Mouse (Mus musculus): ENCODE data around the gene Tmem129. TPM values are rescaled to one million over a fixed set of nuclear protein-coding genes. Genes with fewer than 3 reads are reported as not detected.

The Tmem129 gene
- 47.4 and 51.2 TPM in 2 replicates for polyA plus RNA-seq (2012; rRNA removed)

DNA sequence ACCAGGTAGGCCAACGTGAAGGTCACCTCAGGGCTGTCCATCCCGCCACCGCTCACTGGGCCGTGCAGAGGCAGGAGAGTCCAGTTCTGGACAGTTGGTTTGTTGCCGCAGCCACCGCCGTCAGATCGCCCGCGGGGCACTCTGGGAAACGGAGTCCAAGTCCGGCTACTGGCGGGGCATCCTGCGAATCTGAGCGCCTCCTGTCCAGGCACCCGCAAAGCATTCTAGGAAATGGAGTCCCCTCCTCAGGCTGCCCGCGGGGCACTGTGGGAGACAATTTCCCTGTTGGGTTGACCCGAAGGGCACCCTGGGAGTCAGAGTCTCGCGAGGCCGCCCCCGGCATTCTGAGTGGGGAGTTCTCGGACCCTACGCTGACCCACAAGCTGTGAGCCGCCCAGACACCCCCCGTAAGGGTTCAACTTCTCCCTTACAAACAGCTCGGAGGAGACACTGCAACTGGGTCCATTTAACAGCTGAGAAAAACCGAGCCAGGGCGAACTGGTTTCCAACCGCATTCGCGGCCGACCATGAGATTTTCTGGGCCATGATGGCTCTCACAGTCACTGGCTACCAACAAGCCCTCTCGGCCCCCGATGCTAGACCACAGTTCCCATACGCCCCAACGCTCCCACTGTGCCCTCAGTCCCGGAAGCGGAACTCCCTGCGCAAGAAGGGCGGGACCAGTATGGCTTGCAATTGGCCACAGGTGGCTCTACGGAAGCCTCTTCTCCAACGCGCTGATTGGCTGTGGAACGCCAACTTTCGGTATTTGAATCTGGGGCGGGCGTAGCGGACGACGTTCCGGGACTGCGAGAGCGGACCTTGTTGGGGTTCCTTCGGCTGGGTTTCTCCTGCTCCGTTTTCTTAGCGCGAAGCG is at the start of gene Tmem129, which contains the start of gene Tacc3:
Gene Tmem129, minus strand, starts transcription at position 630 of the 877 bp plus-strand sequence.
Gene Tacc3, plus strand, starts transcription at position 342 of the 877 bp plus-strand sequence.
- under 1% methylated on average over 60 of the region's 60 CpGs for WGBS
- DNase-seq, result peak; percentile 99
- Histone ChIP-seq H3K36me3 (ENCODE audit: control insufficient read depth, insufficient read depth, low read length) (no peaks in the 10 kb centered on the region), H3K4me3 (ENCODE audit: insufficient read depth, low read depth, low read length) (peak within 1 kb of the TSS; percentile 96), H3K27me3 (replicated peaks; ENCODE audit: control insufficient read depth, insufficient read depth, low read length) (no peaks in the 10 kb centered on the region), H3K27ac (ENCODE audit: insufficient read depth, low read depth, low read length) (peak within 1 kb of the TSS; percentile 99), H3K4me1 (ENCODE audit: control insufficient read depth, insufficient read depth, low read length) (peaks cover 8% of the 10 kb centered on the region; the same call in 1 of the 2 replicates)
- TF ChIP-seq CTCF (conservative IDR thresholded peaks at IDR 0.05; ENCODE audit: insufficient read depth, insufficient read length, low read depth, low read length) (no peak), POLR2A (IDR thresholded peaks at IDR 0.05; ENCODE audit: low read depth, low read length) (peak; percentile 62)

GRCm38 (mm10) chr5:33707163-33707562 is 48.9 kb upstream of the Tmem129 start:
- no peak overlapping the region for H3K4me3 ChIP-seq (ENCODE audit: insufficient read depth, low read depth, low read length)
- peaks cover 17% of the 10 kb centered on the region; the same call in 1 of the 2 replicates for H3K4me1 ChIP-seq (ENCODE audit: control insufficient read depth, insufficient read depth, low read length)
- no peak overlapping the region for H3K27ac ChIP-seq (ENCODE audit: insufficient read depth, low read depth, low read length)
- TF ChIP-seq CTCF (conservative IDR thresholded peaks at IDR 0.05; ENCODE audit: insufficient read depth, insufficient read length, low read depth, low read length) (no peak), POLR2A (IDR thresholded peaks at IDR 0.05; ENCODE audit: low read depth, low read length) (no peak)
- 33% methylated on average over 4 of the region's 4 CpGs for WGBS
- no peaks in the 10 kb centered on the region for H3K27me3 ChIP-seq (replicated peaks; ENCODE audit: control insufficient read depth, insufficient read depth, low read length)
- no peaks in the 10 kb centered on the region for H3K36me3 ChIP-seq (ENCODE audit: control insufficient read depth, insufficient read depth, low read length)
- DNase-seq, result no peak

DNA sequence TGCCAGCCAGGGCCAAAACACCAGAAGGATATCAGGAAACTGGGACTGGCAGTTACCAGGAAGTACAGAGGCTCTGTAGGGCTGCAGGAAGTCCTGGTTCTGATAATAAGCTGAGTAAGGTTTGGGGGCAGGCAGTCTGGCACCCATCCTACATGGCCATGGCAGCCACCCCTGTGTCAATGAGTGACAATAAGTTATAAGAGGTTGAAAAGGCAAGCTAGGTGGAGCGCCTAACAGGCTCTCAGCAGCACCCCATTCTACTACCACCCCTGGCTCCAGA is 48.1 kb upstream of the Tmem129 start:
- Histone ChIP-seq H3K27me3 (replicated peaks; ENCODE audit: control insufficient read depth, insufficient read depth, low read length) (no peaks in the 10 kb centered on the region), H3K4me1 (ENCODE audit: control insufficient read depth, insufficient read depth, low read length) (peaks cover 17% of the 10 kb centered on the region; the same call in 1 of the 2 replicates), H3K4me3 (ENCODE audit: insufficient read depth, low read depth, low read length) (no peak overlapping the region), H3K27ac (ENCODE audit: insufficient read depth, low read depth, low read length) (no peak overlapping the region), H3K36me3 (ENCODE audit: control insufficient read depth, insufficient read depth, low read length) (no peaks in the 10 kb centered on the region)
- DNase-seq, result no peak
- TF ChIP-seq POLR2A (IDR thresholded peaks at IDR 0.05; ENCODE audit: low read depth, low read length) (no peak), CTCF (conservative IDR thresholded peaks at IDR 0.05; ENCODE audit: insufficient read depth, insufficient read length, low read depth, low read length) (no peak)
- WGBS, result 69% methylated on average over 1 of the region's 1 CpGs

DNA sequence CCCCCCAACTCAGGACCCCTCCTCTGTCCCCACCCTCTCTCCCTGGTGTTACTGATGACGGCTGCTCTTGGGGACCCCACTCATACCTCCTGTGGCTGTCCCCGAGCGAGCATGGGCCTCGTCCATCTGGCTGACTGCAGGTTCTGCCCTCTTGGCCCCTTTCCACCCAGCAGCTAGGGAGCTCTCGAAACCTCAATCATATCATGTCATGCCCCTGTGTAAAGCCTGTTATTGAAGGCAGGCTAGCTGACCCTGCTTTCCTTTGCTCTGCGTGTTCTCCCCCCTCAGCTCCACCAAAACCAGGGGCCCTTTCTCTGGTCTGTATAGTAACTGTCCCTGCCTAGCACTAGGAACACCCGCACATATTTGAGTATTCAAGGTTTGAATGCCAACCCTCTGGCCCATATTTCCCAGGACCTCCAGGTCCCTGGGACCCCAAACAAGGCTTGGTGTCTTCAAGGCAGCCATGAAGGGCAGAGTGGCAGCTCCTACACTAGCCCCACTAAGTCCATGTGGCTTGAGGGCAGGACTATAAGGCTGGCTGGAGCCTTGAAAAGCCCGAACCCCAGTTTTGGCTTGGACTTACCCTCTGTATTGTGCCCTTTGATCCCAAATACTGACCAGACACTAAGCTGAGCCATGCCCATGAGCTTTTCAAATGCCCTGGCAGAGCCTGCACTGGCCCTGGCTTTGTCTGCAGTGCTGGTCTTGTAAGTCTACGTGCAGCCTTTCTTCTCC is 47.6 kb upstream of the Tmem129 start:
- TF ChIP-seq POLR2A (IDR thresholded peaks at IDR 0.05; ENCODE audit: low read depth, low read length) (no peak), CTCF (conservative IDR thresholded peaks at IDR 0.05; ENCODE audit: insufficient read depth, insufficient read length, low read depth, low read length) (no peak)
- Histone ChIP-seq H3K4me1 (ENCODE audit: control insufficient read depth, insufficient read depth, low read length) (peaks cover 17% of the 10 kb centered on the region; the same call in 1 of the 2 replicates), H3K4me3 (ENCODE audit: insufficient read depth, low read depth, low read length) (no peak overlapping the region), H3K36me3 (ENCODE audit: control insufficient read depth, insufficient read depth, low read length) (no peaks in the 10 kb centered on the region), H3K27me3 (replicated peaks; ENCODE audit: control insufficient read depth, insufficient read depth, low read length) (no peaks in the 10 kb centered on the region), H3K27ac (ENCODE audit: insufficient read depth, low read depth, low read length) (no peak overlapping the region)
- 62% methylated on average over 9 of the region's 9 CpGs for WGBS
- DNase-seq, result peak; percentile 46

GRCm38 (mm10) chr5:33704945-33705611 is 46.9 kb upstream of the Tmem129 start:
- TF ChIP-seq POLR2A (IDR thresholded peaks at IDR 0.05; ENCODE audit: low read depth, low read length) (no peak), CTCF (conservative IDR thresholded peaks at IDR 0.05; ENCODE audit: insufficient read depth, insufficient read length, low read depth, low read length) (no peak)
- H3K4me3 ChIP-seq (ENCODE audit: insufficient read depth, low read depth, low read length), result no peak overlapping the region
- H3K27ac ChIP-seq (ENCODE audit: insufficient read depth, low read depth, low read length), result no peak overlapping the region
- no peaks in the 10 kb centered on the region for H3K36me3 ChIP-seq (ENCODE audit: control insufficient read depth, insufficient read depth, low read length)
- no peak for DNase-seq
- 44% methylated on average over 11 of the region's 11 CpGs for WGBS
- peaks cover 17% of the 10 kb centered on the region; the same call in 1 of the 2 replicates for H3K4me1 ChIP-seq (ENCODE audit: control insufficient read depth, insufficient read depth, low read length)
- H3K27me3 ChIP-seq (replicated peaks; ENCODE audit: control insufficient read depth, insufficient read depth, low read length), result no peaks in the 10 kb centered on the region

DNA sequence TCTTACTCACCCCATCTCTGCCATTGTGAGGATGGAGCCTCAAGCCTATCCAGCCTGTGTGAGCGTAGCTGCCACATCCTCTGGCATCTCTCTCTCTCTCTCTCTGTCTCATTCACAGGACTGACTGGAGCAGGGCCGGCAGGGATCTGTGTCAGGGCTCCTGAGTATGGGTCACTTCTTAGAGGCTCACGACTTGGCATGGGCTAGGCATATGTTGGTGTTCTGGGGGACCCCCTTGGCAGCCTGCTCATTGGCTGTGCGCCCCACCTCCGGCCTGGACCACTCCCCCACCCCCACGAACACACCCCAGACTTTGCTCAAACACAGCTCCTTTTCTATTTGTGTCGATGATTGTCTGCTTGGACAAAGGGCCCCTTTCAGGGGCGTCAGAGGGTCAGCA is 45.8 kb upstream of the Tmem129 start:
- TF ChIP-seq CTCF (conservative IDR thresholded peaks at IDR 0.05; ENCODE audit: insufficient read depth, insufficient read length, low read depth, low read length), result no peak
- TF ChIP-seq POLR2A (IDR thresholded peaks at IDR 0.05; ENCODE audit: low read depth, low read length), result no peak
- 86% methylated on average over 8 of the region's 8 CpGs for WGBS

More for the DNA sequence above, 45.8 kb upstream of the Tmem129 start:
- no peak for DNase-seq
- Histone ChIP-seq H3K27ac (ENCODE audit: insufficient read depth, low read depth, low read length) (no peak overlapping the region), H3K4me3 (ENCODE audit: insufficient read depth, low read depth, low read length) (no peak overlapping the region), H3K27me3 (replicated peaks; ENCODE audit: control insufficient read depth, insufficient read depth, low read length) (no peaks in the 10 kb centered on the region), H3K36me3 (ENCODE audit: control insufficient read depth, insufficient read depth, low read length) (no peaks in the 10 kb centered on the region), H3K4me1 (ENCODE audit: control insufficient read depth, insufficient read depth, low read length) (peaks cover 17% of the 10 kb centered on the region; the same call in 1 of the 2 replicates)
